Mouse (Mus musculus): Measurements from ENCODE around the gene Umodl1.

DNA sequence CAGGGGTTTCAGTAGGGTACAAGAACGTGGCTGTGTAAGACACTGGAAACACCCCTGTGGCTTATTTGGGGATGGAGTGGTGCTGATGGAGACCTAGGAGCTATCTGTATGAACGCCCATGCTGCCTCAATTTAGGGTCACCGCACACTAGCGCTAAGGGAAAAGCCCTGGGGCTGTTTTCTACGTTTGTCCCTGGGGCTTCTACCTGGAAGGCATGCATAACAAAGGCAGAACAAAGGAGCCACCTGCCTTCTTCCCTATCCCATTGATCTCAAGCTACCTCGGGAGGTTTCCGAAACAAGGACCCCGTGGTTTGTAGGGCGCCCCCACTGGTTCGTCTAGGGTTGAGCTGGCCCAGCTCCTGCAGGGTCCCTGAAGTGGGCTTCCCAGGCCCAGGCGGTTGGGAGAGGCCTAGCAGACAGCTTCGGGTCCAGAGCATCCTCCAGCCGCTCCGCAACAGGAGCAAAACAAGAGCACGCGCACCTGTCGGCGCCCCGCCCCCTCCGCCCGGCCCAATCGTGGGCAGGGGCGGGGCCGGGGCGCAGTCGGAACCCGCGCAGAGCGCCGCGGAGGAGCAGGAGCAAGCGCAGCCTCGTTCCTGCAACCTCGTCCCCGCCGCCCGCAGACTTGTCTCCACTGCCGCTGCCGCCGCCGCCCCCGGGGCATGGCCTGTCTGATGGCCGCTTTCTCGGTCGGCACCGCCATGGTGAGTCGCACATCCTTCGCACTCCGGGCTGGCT, 102.9 kb downstream of the Umodl1 start, which contains the start of gene Abcg1:
- TF ChIP-seq CTCF (IDR thresholded peaks at IDR 0.05; ENCODE audit: borderline replicate concordance, extremely low read depth, insufficient read depth, insufficient read length): peak; percentile 43; the same call in 1 of the 2 replicates
- TF ChIP-seq POLR2A (IDR thresholded peaks at IDR 0.05; ENCODE audit: borderline replicate concordance, extremely low read depth, insufficient read depth, insufficient read length, poor library complexity, severe bottlenecking): peak; percentile 66; the same call in 1 of the 2 replicates
